Mouse (Mus musculus) layer of hippocampus, adult 9-11 months (tissue): ENCODE results near the gene Dnal1.

Experiments used
- DNase-seq: peaks from one replicate; pipeline ENCODE4 v3.0.0; 2022

Gene Dnal1

DNA sequence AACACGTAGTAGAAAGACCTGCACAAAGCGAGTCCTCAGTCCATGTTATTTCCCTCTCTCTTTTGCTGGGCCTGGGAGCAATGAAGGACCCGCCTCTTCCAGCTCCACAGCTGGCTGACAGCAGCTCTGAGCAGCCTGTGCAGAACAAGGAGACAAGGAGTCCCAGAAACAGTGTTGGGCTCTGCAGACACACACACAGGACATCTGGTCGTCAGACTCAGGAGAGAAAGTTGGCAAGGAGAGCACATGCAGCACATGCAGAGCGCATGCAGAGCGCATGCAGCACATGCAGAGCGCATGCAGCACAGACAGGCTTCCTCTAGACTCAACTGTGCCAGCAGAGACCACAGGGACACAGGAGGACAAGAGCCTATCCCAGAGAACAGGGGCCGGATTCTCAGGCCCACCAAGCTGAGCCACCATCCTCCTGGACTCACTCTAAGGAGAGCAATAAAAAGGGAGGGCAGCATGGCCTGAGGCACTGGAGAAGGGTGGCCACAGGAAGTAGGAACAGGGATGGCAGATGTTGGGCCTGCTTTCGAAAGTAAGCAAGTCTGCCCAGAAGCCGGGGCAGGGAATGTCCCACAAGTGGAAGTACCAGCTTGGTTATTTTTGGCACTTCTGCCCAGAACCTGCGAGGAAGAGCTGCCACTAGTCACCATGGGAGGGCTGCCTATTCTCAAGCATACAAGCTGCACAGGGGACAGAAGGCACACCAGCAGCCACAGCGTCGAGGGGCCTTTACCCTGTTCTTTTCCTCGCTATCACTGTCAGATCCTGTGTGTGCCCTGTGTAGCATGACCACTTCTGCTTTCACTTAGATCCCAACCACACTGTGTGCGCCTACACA, 73.8 kb downstream of the Dnal1 start:
- DNase-seq, result peak; percentile 56

- no peak for DNase-seq
Measured at GRCm38 (mm10) chr12:84188881-84189444, 74.8 kb downstream of the Dnal1 start.

- no peak for DNase-seq
Measured at GRCm38 (mm10) chr12:84190151-84190820, 76.1 kb downstream of the Dnal1 start.

DNA sequence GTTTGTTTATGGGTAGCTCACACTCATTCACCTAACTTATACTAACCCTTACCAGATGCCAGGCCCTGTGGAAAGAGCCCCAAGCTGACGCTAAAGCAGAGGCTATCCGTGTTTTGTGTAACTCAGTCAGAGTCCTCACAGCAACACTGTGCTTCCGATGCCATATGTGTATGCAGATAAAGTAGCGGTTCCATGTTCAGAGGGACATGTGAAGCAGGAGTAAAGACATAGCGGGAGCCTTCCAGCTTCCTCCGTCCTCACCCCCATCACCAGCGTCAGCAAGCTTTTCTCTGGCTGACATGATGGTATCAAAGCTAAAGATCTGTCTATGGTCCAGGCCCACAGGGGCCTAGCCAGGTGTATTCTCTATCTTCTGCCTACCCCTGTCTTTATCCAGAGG, 77.0 kb downstream of the Dnal1 start:
- DNase-seq, result no peak

DNA sequence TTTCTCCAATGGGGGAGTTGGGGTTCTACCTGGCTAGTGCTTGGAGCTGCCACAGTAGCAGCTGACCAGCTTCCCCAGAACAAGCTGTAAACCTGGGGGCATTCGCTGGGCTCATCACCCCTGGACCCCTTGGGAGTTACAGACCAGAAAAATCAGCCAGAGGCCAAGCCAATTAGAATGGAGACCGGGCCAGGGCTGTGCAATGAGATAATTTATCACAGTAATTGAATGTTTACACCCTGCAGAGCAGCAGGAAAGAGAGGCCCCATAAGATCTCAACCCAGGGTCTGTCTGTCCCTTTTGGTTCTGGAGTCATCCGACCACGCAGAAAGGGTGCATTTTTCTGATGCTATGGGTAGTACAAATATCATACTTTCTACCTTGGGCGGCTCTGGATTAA, 77.6 kb downstream of the Dnal1 start:
- no peak for DNase-seq

DNA sequence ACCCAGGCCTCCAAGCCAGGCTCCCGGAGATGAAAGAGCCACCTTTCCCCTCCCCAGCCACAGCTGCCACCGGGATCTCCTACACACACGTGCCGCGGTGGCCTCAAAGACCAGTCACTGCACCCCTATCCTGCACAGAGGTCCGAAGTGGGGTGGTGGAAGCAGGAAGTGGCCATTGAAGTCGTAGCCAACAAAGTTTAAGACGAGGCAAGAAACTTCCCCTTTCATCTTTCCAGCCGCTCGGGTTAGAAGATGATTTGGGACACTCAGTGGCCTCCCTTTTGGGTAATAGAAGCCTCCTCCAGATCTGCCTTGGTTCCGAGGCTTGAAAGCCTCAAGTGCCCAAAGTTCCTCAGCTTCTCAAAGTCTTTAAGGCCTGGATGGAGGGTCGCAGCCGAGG, 78.1 kb downstream of the Dnal1 start:
- DNase-seq, result no peak

GRCm38 (mm10) chr12:84192741-84193641, 78.8 kb downstream of the Dnal1 start:
- DNase-seq, result peak; percentile 58

DNA sequence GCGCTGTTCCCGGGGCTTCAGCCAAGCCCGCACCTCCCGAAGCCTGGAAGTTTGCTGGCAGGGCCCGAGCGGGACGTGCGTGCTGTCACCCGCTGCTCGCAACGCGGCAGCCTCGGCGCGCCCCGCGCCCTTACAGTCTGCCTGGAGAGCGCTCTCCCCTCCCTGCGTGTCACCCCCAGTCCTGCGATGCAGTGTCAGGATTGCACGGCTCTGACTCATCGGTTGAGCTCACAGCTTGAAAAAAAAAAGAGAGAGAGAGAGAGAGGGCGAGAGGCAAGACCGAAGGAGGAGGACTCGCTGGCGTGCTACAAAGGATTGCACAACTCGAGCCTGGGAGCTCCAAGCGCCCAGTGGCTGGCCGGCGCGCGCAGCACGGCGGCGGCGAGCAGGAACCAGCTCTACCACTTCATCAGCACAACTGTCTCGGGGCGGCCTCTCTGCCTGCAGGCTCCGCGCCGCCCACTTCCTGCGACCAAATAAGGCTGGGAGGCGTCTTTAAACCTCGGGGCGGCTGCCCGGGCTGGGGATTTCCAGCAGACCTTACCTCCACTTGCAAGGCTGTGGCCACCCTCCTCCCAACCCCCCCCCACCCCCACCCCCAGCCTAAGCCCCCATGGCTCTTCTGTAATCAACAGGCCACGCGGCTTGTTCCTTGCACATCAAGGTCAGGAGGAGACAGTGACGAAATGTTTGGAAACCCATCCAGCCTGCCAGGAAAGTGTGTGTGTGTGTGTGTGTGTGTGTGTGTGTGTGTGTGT, 79.7 kb downstream of the Dnal1 start:
- DNase-seq, result peak; percentile 97

GRCm38 (mm10) chr12:84194400-84195109, 80.4 kb downstream of the Dnal1 start:
- no peak for DNase-seq

GRCm38 (mm10) chr12:84195195-84195594, 81.0 kb downstream of the Dnal1 start:
- no peak for DNase-seq
